Mouse (Mus musculus) ES-Bruce4 (cell line): ENCODE results near the gene Rfc4. TPM values are rescaled to one million over a fixed set of nuclear protein-coding genes. Genes with fewer than 3 reads are reported as not detected.
"Not testable (repeated sequence)": the region's sequence is repeated elsewhere in the genome, so short reads cannot be mapped to it uniquely, and the experiment has no call there.

Source experiments
- H3K27ac ChIP-seq: 2 replicates; pipeline ENCODE4 v1.5.1; 2012; ENCODE audit warnings: low read length, inconsistent platforms; ENCODE audit not compliant: insufficient read depth
- H3K27me3 ChIP-seq: 2 replicates; pipeline ENCODE4 v1.6.1; 2012; ENCODE audit warnings: mild to moderate bottlenecking, low read length, inconsistent platforms; ENCODE audit not compliant: control insufficient read depth, poor library complexity, insufficient read depth, severe bottlenecking
- H3K36me3 ChIP-seq: 2 replicates; pipeline ENCODE4 v1.6.1; 2012; ENCODE audit warnings: inconsistent platforms, mild to moderate bottlenecking, low read length, moderate library complexity; ENCODE audit not compliant: control insufficient read depth, poor library complexity, insufficient read depth, severe bottlenecking
- H3K4me1 ChIP-seq: one replicate; pipeline ENCODE4 v1.8.1; 2011; ENCODE audit warnings: low read length; ENCODE audit not compliant: control insufficient read depth, insufficient read depth
- H3K4me3 ChIP-seq: 2 replicates; pipeline ENCODE4 v1.5.1; 2011; ENCODE audit warnings: low read depth, mild to moderate bottlenecking, low read length
- H3K9ac ChIP-seq: 2 replicates; pipeline ENCODE4 v1.6.1; 2012; ENCODE audit warnings: low read depth, mild to moderate bottlenecking, inconsistent platforms; ENCODE audit not compliant: poor library complexity, severe bottlenecking
- H3K9me3 ChIP-seq: replicated peaks from 2 replicates; pipeline ENCODE4 v1.6.1; 2012; ENCODE audit warnings: mild to moderate bottlenecking, low read length, inconsistent platforms; ENCODE audit not compliant: control insufficient read depth, poor library complexity, insufficient read depth, severe bottlenecking
- CTCF ChIP-seq: IDR thresholded peaks from one replicate; pipeline ENCODE4 v1.8.1; 2011; ENCODE audit warnings: low read depth, low read length
- EP300 ChIP-seq: IDR thresholded peaks from 2 replicates; pipeline ENCODE4 v1.6.1; 2011; ENCODE audit warnings: low read depth, low read length; ENCODE audit not compliant: insufficient read depth
- POLR2A ChIP-seq: IDR thresholded peaks from one replicate; pipeline ENCODE4 v1.8.1; 2011; ENCODE audit warnings: low read length; ENCODE audit not compliant: insufficient read depth
- polyA plus RNA-seq: library from polyadenylated mRNA; stranded (reverse); fragments of >200 nt; gene quantifications from 2 replicates; pipeline ENCODE4 v1.2.4, GENCODE M21; 2011; ENCODE audit warnings: low read depth; ENCODE audit not compliant: missing spikeins, insufficient read depth, insufficient read length

Rfc4 gene
- polyA plus RNA-seq, 1 experiment, result 73.8 TPM

DNA sequence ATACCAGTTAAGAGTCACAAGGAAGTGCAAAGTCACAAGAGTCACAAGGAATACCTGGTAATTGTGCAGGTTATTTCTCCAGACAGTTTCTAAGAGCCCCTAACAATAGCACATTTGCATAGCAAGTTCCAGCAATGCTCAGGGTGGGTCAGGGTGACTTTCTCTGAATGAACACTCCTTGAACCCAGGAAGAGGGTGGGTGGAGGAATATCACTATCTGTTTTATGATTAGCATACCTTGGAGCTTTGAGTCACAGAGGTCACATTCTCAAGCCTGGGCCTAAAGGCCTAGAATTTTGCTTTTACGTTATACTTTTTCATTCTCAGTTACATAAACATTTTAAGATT lies 29.5 kb downstream of the Rfc4 start:
- H3K27ac ChIP-seq, result peak overlapping the region; percentile 98
- not testable (repeated sequence) for H3K9ac ChIP-seq, H3K36me3 ChIP-seq, H3K27me3 ChIP-seq, H3K9me3 ChIP-seq, H3K4me3 ChIP-seq, H3K4me1 ChIP-seq
- peak; percentile 11; the same call in 1 of the 2 replicates for TF ChIP-seq EP300

DNA sequence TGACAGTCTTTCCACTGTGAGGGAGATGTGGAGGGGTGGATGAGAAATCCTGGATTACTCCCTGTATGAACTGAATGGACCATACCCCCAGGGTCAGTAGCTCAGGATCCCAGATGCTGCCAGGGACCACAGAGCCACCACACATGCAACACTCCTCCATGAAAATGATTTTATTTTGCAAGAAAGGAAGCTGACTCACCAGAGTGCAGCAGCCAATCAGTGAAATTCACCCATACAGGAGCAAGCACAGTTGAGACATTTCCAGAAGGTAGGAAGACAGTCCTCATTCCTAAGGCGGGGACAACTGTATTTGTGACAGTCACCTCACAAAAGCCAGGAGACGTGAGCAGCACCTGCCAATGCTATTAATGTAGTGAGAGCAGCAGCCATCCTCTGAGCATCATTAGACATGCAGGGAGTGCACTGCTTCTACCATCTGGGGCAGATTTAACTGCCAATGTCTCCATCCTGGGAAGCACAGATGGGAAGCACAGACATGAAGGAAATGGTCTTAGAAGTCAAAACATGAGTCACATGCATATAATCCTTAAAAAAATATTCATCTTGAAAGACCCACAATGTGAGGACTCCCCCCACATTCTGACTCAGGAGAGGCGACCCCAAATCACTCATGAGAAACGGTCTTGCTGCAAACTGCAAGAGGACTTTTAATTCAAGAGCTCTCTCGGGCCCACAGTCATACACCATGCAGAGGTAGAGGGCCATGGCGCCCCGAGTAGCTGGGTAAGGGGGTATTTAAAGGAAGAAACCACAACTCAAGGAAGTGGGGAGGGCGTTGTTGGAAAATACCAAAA lies 30.0 kb downstream of the Rfc4 start:
- H3K27ac ChIP-seq, result peak overlapping the region; percentile 98
- not testable (repeated sequence) for H3K9ac ChIP-seq

DNA sequence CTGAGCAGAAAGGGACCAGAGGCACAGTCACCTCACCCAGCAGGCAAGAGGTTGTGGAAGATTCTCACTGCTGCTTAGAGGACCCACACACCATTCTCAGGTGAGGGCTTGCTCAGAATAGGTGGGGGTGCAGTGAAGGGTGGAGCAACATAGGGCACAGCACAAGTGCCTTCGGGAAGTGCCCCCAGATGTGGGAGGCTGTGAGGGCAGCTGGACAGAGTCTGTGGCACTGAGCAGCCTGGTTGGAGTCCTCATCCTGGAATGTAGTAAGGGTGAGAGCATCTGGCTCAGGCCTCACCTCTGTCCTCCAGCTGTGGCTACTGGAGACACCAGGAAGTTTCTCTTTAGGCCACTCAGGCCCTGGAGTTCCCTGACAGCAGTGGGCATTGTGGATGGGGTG lies 30.7 kb downstream of the Rfc4 start:
- H3K9me3 ChIP-seq, H3K27me3 ChIP-seq, H3K9ac ChIP-seq, H3K36me3 ChIP-seq, H3K4me3 ChIP-seq, H3K4me1 ChIP-seq: not testable (repeated sequence)
- H3K27ac ChIP-seq, result peak overlapping the region; percentile 22

More for the DNA sequence above, 30.0 kb downstream of the Rfc4 start:
- H3K9me3 ChIP-seq, H3K36me3 ChIP-seq, H3K4me1 ChIP-seq, H3K27me3 ChIP-seq, H3K4me3 ChIP-seq: not testable (repeated sequence)

- peak overlapping the region; percentile 77 for H3K27ac ChIP-seq
- peaks cover 11% of the 10 kb centered on the region for H3K4me1 ChIP-seq
- not testable (repeated sequence) for H3K9me3 ChIP-seq, H3K4me3 ChIP-seq, H3K36me3 ChIP-seq, H3K27me3 ChIP-seq, H3K9ac ChIP-seq
These were observed 32.0 kb downstream of the Rfc4 start for GRCm38 (mm10) chr16:23095581-23095980.

DNA sequence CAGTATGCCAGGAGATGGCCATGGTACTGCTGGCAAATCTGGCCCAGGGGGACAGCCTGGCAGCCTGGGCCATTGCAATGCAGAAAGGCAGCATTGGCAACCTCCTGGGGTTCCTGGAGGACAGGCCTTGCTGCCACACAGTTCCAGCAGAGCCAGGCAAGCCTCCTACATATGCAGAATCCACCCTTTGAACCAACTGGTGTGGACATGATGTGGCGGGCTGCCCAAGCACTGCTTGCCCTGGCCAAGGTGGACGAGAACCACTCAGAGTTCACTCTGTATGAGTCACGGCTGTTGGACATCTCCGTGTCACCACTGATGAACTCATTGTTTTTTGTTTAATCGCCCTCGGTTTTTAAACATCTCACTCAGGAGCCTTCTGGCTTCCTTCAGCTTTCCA lies 33.4 kb downstream of the Rfc4 start:
- TF ChIP-seq EP300 (no peak), CTCF (no peak), POLR2A (no peak)
- no peaks in the 10 kb centered on the region for H3K27me3 ChIP-seq
- no peak overlapping the region for H3K27ac ChIP-seq
- no peak overlapping the region for H3K4me3 ChIP-seq
- peaks cover 11% of the 10 kb centered on the region for H3K4me1 ChIP-seq
- H3K9me3 ChIP-seq, result no peaks in the 10 kb centered on the region
- H3K36me3 ChIP-seq, result no peaks in the 10 kb centered on the region
- H3K9ac ChIP-seq, result no peak overlapping the region

- Histone ChIP-seq H3K27ac (no peak overlapping the region), H3K9ac (no peak overlapping the region), H3K36me3 (no peaks in the 10 kb centered on the region), H3K4me3 (no peak overlapping the region), H3K9me3 (no peaks in the 10 kb centered on the region), H3K27me3 (no peaks in the 10 kb centered on the region), H3K4me1 (peaks cover 11% of the 10 kb centered on the region)
- TF ChIP-seq CTCF, result no peak
- TF ChIP-seq EP300, result no peak
- no peak for TF ChIP-seq POLR2A
These were observed 34.1 kb downstream of the Rfc4 start for GRCm38 (mm10) chr16:23093321-23093953.

- not testable (repeated sequence) for H3K9me3 ChIP-seq, H3K4me1 ChIP-seq, H3K27ac ChIP-seq, H3K27me3 ChIP-seq, H3K36me3 ChIP-seq, H3K4me3 ChIP-seq, H3K9ac ChIP-seq
These were observed 36.2 kb downstream of the Rfc4 start for GRCm38 (mm10) chr16:23091345-23091744.

DNA sequence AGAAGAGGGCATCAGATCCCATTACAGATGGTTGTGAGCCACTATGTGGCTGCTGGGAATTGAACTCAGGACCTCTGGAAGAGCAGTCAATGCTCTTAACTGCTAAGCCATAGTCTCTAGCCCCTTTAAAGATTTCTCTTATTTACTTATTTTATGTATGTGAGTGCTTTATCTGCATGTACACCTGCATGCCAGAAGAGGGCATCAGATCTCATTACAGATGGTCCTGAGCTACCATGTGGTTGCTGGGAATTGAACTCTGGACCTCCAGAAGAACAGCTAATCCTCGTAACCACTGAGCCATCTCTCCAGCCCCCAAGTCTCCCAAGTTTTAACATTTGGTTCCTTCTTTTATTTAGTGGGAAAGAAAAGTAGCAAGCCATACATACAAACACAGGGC lies 39.0 kb downstream of the Rfc4 start:
- not testable (repeated sequence) for H3K4me1 ChIP-seq, H3K27ac ChIP-seq, H3K36me3 ChIP-seq, H3K9ac ChIP-seq, H3K4me3 ChIP-seq, H3K27me3 ChIP-seq, H3K9me3 ChIP-seq

- H3K4me1 ChIP-seq, H3K27me3 ChIP-seq, H3K36me3 ChIP-seq, H3K4me3 ChIP-seq, H3K9me3 ChIP-seq, H3K9ac ChIP-seq, H3K27ac ChIP-seq: not testable (repeated sequence)
These were observed 39.8 kb downstream of the Rfc4 start for GRCm38 (mm10) chr16:23087712-23088111.
